Mouse (Mus musculus): ENCODE measurements at regions not wholly inside any gene's neighbourhood (a gene's known extent, or its start where the extent isn't known, plus 50 kb on each side); places are given as distances from the start of the nearest gene placed in this dataset.

GRCm38 (mm10) chr7:58225713-58226112 is 430.3 kb upstream of the Atp10a start:
- no peak for TF ChIP-seq RCOR1 (conservative IDR thresholded peaks at IDR 0.05; ENCODE audit: low read depth, low read length)
- no peak for TF ChIP-seq CTCF (conservative IDR thresholded peaks at IDR 0.05 in 1 of 2, IDR thresholded peaks at IDR 0.05 in 1 of 2; ENCODE audit: low read depth in 2 of 2, low read length in 2 of 2)
- TF ChIP-seq ELF1 (IDR thresholded peaks at IDR 0.05; ENCODE audit: low read depth, low read length), result no peak
